Mouse (Mus musculus) layer of hippocampus, adult 11-12 months (tissue): Measurements from ENCODE around the gene Iqcc.

Experiments
- DNase-seq: peaks from one replicate; pipeline ENCODE4 v3.0.0; 2022; ENCODE audit warnings: low spot score

The Iqcc gene

GRCm38 (mm10) chr4:129578466-129578865 is 40.4 kb downstream of the Iqcc start, which contains the start of gene Fam167b:
TSS of gene Fam167b (minus strand) at chr4:129578549.
- peak; percentile 38 for DNase-seq

- no peak for DNase-seq
Observed at GRCm38 (mm10) chr4:129577688-129578087, 41.2 kb downstream of the Iqcc start.

DNA sequence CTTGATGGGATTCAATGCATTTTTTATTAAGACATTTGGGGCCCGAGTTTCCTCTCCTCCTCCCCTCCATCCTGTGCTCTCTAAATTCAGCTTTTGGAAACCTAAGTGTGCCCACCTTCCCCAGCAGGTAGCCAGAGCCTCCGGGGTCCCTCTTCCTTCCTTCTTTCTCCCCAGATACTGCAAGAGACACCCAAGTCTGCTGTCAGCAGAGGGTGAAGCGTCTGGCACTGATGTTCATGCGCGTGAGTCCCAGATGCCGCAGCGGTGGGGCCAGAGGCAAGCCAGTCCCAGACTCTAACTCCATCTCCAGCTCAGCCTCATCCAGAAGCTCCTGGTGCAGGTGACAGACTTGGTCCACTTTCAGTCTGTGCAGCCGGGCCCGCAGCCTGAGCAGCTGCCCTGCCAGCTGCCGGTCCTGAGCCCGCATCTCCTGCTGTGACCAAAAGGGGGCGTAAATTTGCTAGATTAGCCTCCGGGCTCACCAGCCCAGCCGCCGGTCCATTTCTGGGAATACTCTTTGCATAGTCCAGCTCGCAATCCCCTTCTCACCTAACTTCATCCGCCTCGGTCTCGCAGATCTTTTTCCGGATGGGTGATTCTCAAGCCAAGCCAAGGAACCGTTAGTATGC is 41.9 kb downstream of the Iqcc start:
- DNase-seq: peak; percentile 68

GRCm38 (mm10) chr4:129575171-129575844 is 43.6 kb downstream of the Iqcc start:
- no peak for DNase-seq

DNA sequence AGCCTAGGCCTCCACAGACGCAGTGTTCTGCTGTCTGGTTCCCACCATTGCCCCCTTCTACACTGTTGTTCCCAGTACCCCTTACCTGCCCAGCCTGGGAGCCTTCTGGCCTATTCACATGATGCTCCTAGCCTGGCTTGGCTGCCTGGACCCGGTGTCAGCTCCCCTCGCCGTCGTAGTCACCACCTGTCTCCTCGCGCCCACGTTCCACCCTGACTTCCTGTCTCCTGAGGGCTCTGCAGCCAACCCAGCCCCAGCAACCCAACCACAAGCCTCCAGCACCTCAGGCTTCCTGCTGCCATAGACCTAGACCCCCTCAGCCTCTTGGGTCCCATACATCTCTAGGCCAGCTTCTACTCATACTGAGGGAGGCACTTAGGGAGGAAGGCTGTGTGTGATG is 45.5 kb downstream of the Iqcc start, which contains the start of gene Lck:
Gene Lck (minus strand): TSS at position 212 of the 400 bp plus-strand sequence.
- no peak for DNase-seq

GRCm38 (mm10) chr4:129573093-129573370 is 45.9 kb downstream of the Iqcc start:
- no peak for DNase-seq

DNA sequence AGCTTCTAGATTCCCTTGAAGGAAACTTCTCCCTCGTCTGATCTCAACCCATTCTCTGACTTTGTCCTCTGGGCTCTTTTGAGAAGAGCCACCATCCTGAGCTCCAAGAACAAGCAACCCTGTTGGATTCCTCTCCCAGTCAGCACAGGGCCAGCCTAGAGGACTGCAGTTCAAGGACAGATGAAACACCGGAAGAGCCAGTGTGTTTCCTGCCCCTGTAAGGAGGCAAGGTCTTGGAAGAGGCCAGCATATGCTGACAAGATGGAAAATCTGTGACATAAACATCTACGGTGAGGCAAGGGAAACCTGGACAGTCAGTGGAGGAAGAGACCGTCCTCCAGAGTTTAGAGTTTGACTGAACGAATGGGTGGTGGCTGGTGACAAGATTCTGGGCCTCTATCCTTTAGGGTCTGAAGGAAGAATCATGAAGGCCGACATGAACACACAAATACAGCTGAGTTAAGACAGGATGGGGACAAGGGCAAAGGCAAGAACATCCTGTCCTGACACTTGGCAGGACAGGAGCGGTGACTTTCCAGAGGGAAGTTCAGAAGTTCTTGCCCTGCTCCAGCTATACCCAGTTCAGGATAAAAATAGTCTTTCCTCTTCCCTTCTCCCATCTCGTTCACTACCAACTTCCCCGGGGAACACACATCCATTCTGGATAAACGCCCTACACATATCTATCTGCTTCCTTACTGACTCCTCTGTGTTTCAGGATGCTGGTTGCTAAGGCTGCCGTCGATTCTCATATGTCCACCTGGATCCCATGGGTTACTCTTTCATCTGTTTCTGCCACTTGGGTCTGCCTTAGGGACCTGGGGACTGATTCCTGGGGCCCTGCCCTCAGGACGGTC is 46.4 kb downstream of the Iqcc start:
- no peak for DNase-seq

DNA sequence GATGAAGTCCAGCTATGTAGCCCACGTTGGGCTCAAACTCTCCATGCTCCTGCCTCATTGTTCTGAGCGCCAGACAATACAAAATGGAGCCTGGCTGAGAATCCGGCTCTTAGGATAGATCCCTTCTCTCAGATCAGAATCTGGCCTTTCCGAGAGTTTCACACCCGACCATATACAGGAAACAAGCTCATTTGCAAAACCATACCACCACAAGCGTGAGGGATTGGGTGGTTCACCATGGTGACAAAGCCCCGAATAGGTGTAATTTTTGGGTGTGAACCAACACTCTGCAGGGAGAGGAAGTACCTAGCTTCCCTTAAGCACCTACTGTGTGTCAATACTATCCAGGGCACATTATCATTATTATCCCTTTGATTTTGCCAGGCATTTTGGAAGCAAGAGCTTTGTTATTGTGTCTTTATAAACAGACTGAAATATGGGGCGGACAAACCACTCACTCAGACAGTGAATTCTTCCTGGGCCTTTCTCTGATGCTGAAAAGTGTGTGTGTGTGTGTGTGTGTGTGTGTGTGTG is 47.3 kb downstream of the Iqcc start:
- DNase-seq: no peak

GRCm38 (mm10) chr4:129570028-129570427 is 48.9 kb downstream of the Iqcc start:
- DNase-seq: no peak

DNA sequence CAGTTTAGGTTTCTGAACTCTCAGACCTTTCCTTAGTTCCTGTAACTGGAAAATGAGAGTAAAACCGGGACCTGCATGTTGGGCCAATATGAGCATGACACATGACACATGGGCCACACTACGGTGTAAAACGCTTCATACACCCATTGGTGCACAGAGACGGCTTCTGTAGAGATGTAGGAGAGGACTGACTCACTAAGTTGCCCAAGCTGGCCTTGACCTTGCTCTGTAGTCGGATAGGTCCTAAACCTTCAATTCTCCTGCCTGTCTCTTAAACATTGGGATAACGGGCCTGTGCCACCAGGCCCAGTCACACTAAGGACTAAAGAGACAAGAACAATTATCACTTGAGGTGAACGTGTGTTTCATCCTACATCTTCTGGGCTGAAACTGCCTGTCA is 50.5 kb downstream of the Iqcc start:
- no peak for DNase-seq

DNA sequence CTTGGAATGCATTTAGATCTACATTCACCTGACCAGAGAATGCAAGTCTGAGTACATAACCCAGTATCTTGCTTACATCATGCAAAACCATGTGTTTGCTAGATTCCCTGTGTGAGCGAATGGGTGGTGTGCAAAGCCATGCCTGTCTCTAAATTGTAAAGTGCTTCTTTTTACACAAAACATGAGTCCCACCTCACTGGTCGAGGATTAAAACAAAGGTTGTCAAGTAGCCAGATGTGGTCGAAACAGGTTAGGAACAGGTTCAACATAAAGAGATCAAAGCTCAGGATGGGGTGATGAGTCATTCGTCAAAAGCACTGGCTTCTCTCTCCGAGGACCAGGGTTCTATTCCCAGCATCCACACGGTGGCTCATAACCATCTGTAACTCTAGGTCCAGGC is 53.8 kb downstream of the Iqcc start:
- no peak for DNase-seq
